Mouse (Mus musculus) R1 (cell line): ENCODE results near the gene Atf5.

Experiments
- DNase-seq: peaks from one replicate; pipeline ENCODE4 v3.0.0-alpha.2; 2018; ENCODE audit warnings: low read depth, low spot score

Gene Atf5

DNA sequence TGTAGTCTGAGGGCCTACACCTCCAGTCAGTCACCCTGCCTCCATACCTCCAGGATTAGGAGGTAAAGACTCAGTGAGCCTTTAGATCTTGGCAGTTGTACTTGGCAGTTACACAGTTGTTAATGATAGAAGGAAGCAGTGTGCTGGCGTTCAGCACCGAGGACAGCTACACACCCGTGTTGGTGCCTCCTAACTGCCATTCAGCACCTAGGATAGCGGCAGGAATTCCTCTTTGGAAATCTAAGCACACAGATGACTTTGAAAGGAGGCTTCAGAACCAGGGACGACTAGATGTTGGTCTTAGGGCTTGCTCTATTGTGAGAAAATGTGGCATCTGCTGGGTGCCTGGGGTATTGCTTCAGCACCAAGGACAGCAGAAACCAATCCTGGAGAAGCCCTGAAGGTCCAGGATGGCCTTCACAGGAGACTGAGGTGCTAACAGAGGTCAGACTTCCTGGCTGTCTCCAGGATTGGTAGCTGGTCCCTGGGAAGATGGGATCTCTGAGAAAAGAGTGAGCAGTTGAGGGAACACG, 46.3 kb downstream of the Atf5 start:
- peak; percentile 89 for DNase-seq

DNA sequence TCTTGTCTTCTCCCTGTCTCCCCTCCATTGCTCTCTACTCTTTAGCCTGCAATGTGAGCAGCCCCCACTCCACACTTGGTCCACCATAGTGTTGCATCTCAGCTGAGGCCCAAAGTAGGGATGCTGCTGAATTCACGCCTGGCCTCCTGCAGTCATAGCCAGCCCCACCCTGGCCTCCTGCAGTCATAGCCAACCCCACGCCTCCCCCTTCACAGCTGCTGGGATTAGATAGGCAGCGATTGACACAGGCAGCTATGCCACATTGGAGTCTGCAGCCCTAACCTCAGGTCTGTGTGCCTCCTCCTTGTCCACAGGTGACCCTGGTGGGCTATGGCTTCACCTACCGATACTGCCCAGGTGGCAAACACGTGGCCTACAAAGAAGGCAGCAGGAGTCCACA, 48.3 kb downstream of the Atf5 start:
- peak; percentile 10 for DNase-seq
